Mouse (Mus musculus): ENCODE results near the gene Gli3.

DNA sequence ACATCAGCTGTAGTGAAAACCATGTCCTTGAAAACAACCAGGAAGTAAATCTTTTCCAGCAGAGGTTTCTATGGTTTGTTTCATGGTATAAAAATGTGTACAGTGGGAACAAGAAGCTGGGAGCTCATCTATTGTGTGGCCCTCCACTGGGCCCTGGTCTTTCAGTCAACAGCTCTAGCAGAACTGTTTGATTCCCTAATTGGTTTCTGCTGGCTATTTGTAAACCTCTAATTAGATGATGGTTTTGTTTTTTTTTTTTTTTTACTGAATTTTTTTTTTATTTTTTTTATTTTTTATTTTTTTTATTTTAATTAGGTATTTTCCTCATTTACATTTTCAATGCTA, 229.4 kb downstream of the Gli3 start:
- no peak for TF ChIP-seq CTCF (IDR thresholded peaks at IDR 0.05; ENCODE audit: control insufficient read depth, insufficient read depth, insufficient read length)
- no peak for TF ChIP-seq FOSL1 (IDR thresholded peaks at IDR 0.05; ENCODE audit: insufficient read depth, low read length, poor library complexity, severe bottlenecking)
- no peak for TF ChIP-seq USF1 (IDR thresholded peaks at IDR 0.05; ENCODE audit: low read depth)
- no peak for TF ChIP-seq MYOD1 (IDR thresholded peaks at IDR 0.05; ENCODE audit: control insufficient read depth, insufficient read length, low read depth)
- no peak for TF ChIP-seq MYOG (IDR thresholded peaks at IDR 0.05; ENCODE audit: control insufficient read depth, extremely low read depth, insufficient read length)
- TF ChIP-seq MAX (IDR thresholded peaks at IDR 0.05): no peak
- TF ChIP-seq CEBPB (IDR thresholded peaks at IDR 0.05; ENCODE audit: low read depth): no peak
